Comparison of ENCODE assay signal across 10 mouse cellular contexts in the genomic region with DNA sequence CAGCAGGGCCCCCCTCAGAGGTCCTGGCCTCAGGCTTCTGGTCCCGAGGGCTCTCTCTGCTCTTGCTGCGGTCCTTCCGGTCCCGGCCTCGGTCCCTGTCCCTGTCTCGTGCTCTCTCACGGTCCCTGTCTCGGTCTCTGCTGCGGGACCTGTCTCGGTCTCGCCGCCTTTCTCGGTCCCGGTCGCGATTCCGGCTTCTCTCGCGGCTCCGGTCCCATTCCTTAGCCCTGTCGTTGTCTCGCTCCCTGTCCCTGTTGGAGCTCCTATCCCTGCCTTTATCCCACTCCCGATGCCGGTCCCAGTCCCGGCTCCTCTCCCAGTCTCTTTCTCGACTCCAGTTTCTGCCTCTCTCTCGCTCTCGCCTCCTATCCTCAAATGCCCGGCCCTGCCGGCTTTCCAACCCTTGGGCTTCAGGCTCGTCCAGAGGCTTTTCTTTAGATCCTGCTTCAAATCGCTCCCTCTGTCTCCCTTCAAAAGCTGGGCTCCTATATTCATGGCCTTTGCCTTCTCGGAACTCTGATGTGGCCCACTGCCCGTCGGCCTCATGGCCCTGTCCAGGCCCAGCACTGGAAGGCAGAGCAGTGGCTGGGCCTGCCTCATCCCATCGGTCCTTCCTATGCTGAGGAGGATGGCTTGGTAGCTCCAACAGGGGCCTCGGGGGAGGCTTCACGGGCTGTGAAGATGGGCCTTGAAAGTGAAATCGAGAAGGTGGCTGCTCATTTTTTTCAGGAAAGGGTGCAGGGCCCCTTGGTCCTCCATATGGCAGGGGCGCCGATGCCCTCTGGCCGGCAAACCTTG. TPM values are rescaled to one million over a fixed set of nuclear protein-coding genes. Genes with fewer than 3 reads are reported as not detected.
DNase-seq lines count a peak whose midpoint lies in the region; ATAC-seq and TF ChIP-seq lines count a peak whose summit lies in the region.
"Had no signal": no experiment of that assay in that cellular context is flagged by ENCODE, and none has a peak within 500 bp of the region (broad histone marks: within the 10 kb centered on the region; RNA-seq: fewer than 3 reads in every experiment).

No protein-coding gene starts in this region.

- peak overlapping the region; percentile 48 for H3K4me2 ChIP-seq in heart, embryonic 15.5 days
- 0 out of 2 replicates have a peak overlapping the region, but pooled peaks have one; percentile 18 for H3K4me2 ChIP-seq in liver, embryonic 14.5 days (ENCODE audit: low read depth)

- H3K9me3 ChIP-seq in heart, embryonic 10.5 days: no peaks in the 10 kb centered on the region
- H3K9me3 ChIP-seq in heart, embryonic 15.5 days (replicated peaks): no peaks in the 10 kb centered on the region
- H3K9me3 ChIP-seq in liver, embryonic 14.5 days (ENCODE audit: control insufficient read depth, low read length): no peaks in the 10 kb centered on the region
- H3K9me3 ChIP-seq: G1E had no signal

- no peak for DNase-seq in heart, embryonic 10.5 days (ENCODE audit: low spot score)
- no peak for DNase-seq in heart, adult 18-20 months
- peak; percentile 12 to 42 for DNase-seq in cerebellum, adult 18-20 months
- no peak for DNase-seq in liver, embryonic 14.5 days (ENCODE audit: low read depth in 3 of 3, low spot score in 3 of 3)
- no peak for DNase-seq in urinary bladder, postnatal 25 days (ENCODE audit: low spot score)
- no peak for DNase-seq in gastrocnemius, postnatal 36 days

- H3K4me1 ChIP-seq in heart, embryonic 10.5 days: peaks cover 15% of the 10 kb centered on the region
- peaks cover 2% of the 10 kb centered on the region; the same call in 1 of the 2 replicates for H3K4me1 ChIP-seq in heart, embryonic 15.5 days (replicated peaks)
- no peaks in the 10 kb centered on the region for H3K4me1 ChIP-seq in liver, embryonic 14.5 days (replicated peaks; ENCODE audit: control insufficient read depth in 2 of 2, insufficient read depth in 2 of 2, low read length in 1 of 2)

- intact Hi-C loops in gastrocnemius, postnatal 36 days (cut with DNase I): loop anchor here (5.0 kb wide), 1 partner anchor 83 kb away; no protein-coding TSS in a partner anchor

- peak overlapping the region; percentile 37 for H3K4me3 ChIP-seq in heart, embryonic 10.5 days
- H3K4me3 ChIP-seq in heart, embryonic 15.5 days: no peak overlapping the region
- no peak overlapping the region for H3K4me3 ChIP-seq in liver, embryonic 14.5 days (ENCODE audit: insufficient read depth in 1 of 2, low read depth in 2 of 2, low read length in 2 of 2)

- WGBS in heart, embryonic 10.5 days: 34% methylated on average over 42 of the region's 42 CpGs
- 30% methylated on average over 42 of the region's 42 CpGs for WGBS in heart, embryonic 15.5 days
- WGBS in liver, embryonic 14.5 days (ENCODE audit: insufficient replicate concordance): 46% methylated on average over 42 of the region's 42 CpGs

- ATAC-seq in heart, embryonic 15.5 days (replicated peaks; ENCODE audit: insufficient number of reproducible peaks, insufficient read depth, low FRiP score, low read depth): no peak
- ATAC-seq in liver, embryonic 14.5 days (ENCODE audit: insufficient read depth): peak; percentile 41; the same call in 1 of the 2 replicates
- ATAC-seq in CD4-positive, CD25-positive, alpha-beta regulatory T cell, adult 4 months: no peak

- no peak for TF ChIP-seq EP300 in liver, embryonic 14.5 days (IDR thresholded peaks at IDR 0.05; ENCODE audit: low read depth)

- 0 out of 2 replicates have a peak overlapping the region, but pooled peaks have one; percentile 34 for H3K9ac ChIP-seq in heart, embryonic 15.5 days
- H3K9ac ChIP-seq in liver, embryonic 14.5 days (replicated peaks): no peak overlapping the region

- no peak for TF ChIP-seq CTCF in liver, embryonic 14.5 days (IDR thresholded peaks at IDR 0.05; ENCODE audit: low read depth)

- H3K27me3 ChIP-seq in heart, embryonic 10.5 days (ENCODE audit: insufficient read depth, poor library complexity, severe bottlenecking): 0 out of 2 replicates have a peak, but pooled peaks cover 6% of the 10 kb centered on the region
- H3K27me3 ChIP-seq in heart, embryonic 15.5 days: no peaks in the 10 kb centered on the region
- no peaks in the 10 kb centered on the region for H3K27me3 ChIP-seq in liver, embryonic 14.5 days (ENCODE audit: control insufficient read depth, insufficient read depth, low read length)

- H3K36me3 ChIP-seq in heart, embryonic 10.5 days: peaks cover 28% of the 10 kb centered on the region
- H3K36me3 ChIP-seq in heart, embryonic 15.5 days: peaks cover 13% of the 10 kb centered on the region
- H3K36me3 ChIP-seq in liver, embryonic 14.5 days (replicated peaks; ENCODE audit: control insufficient read depth, insufficient read depth, low read depth): peaks cover 13% of the 10 kb centered on the region

- H3K27ac ChIP-seq in heart, embryonic 10.5 days: peak overlapping the region; percentile 67
- no peak overlapping the region for H3K27ac ChIP-seq in heart, embryonic 15.5 days
- H3K27ac ChIP-seq in liver, embryonic 14.5 days: no peak overlapping the region

RNA-seq across cellular contexts. Expression of a gene that starts 17.0 kb away (rescaled TPM):
- 0.06 and 0.20 TPM in 2 replicates for polyA plus RNA-seq in heart, embryonic 10.5 days (2016; fragmentation: Nextera tagmentation; extraction: Ambion mirVana)
- total RNA-seq in heart, adult 18-20 months (2021): not detected
- 0.05 and 0.10 TPM in 2 replicates for polyA plus RNA-seq in heart, embryonic 15.5 days (2015; fragmentation: Nextera tagmentation; extraction: Ambion mirVana)
- 0.16 and 0.23 TPM in 2 replicates for polyA plus RNA-seq in liver, embryonic 14.5 days (2012; rRNA removed)
- not detected in 2 replicates for polyA plus RNA-seq in liver, embryonic 14.5 days (2014; fragmentation: Nextera tagmentation; extraction: Ambion mirVana)
- under 1 TPM in 1 of 2 experiments, not detected in 1; 0.23 TPM for polyA plus RNA-seq in CD4-positive, CD25-positive, alpha-beta regulatory T cell, adult 4 months (2017; shearing (Covaris generic))
- total RNA-seq in gastrocnemius, postnatal 36 days (2021): not detected
- polyA plus RNA-seq: G1E; small intestine, adult 2 months had no signal

RNA-seq across cellular contexts. Expression of a gene that starts 50.2 kb away (rescaled TPM):
- polyA plus RNA-seq in heart, embryonic 10.5 days (2016; fragmentation: Nextera tagmentation; extraction: Ambion mirVana): 23.8 and 26.0 TPM in 2 replicates
- 10 to 100 TPM; 25.8 to 29.9 TPM for total RNA-seq in heart, adult 18-20 months (2021)
- polyA plus RNA-seq in heart, embryonic 15.5 days (2015; fragmentation: Nextera tagmentation; extraction: Ambion mirVana): 14.0 and 19.0 TPM in 2 replicates
- 9.1 and 12.2 TPM in 2 replicates for polyA plus RNA-seq in liver, embryonic 14.5 days (2012; rRNA removed)
- 10.4 and 12.2 TPM in 2 replicates for polyA plus RNA-seq in liver, embryonic 14.5 days (2014; fragmentation: Nextera tagmentation; extraction: Ambion mirVana)
- polyA plus RNA-seq in CD4-positive, CD25-positive, alpha-beta regulatory T cell, adult 4 months (2017; shearing (Covaris generic)): 10 to 100 TPM; 49.7 to 73.1 TPM
- 10 to 100 TPM; 14.3 to 17.5 TPM for total RNA-seq in gastrocnemius, postnatal 36 days (2021)

RNA-seq across cellular contexts. Expression of a gene that starts 50.4 kb away (rescaled TPM):
- polyA plus RNA-seq in heart, embryonic 10.5 days (2016; fragmentation: Nextera tagmentation; extraction: Ambion mirVana): 44.6 and 50.3 TPM in 2 replicates
- total RNA-seq in heart, adult 18-20 months (2021): 10 to 100 TPM; 55.8 to 59.5 TPM
- polyA plus RNA-seq in heart, embryonic 15.5 days (2015; fragmentation: Nextera tagmentation; extraction: Ambion mirVana): 45.3 and 47.4 TPM in 2 replicates
- polyA plus RNA-seq in liver, embryonic 14.5 days (2012; rRNA removed): 62.6 and 87.4 TPM in 2 replicates
- polyA plus RNA-seq in liver, embryonic 14.5 days (2014; fragmentation: Nextera tagmentation; extraction: Ambion mirVana): 121 and 127 TPM in 2 replicates
- polyA plus RNA-seq in CD4-positive, CD25-positive, alpha-beta regulatory T cell, adult 4 months (2017; shearing (Covaris generic)): 10 to 100 TPM; 11.4 to 22.0 TPM
- 10 to 100 TPM; 32.1 to 33.8 TPM for total RNA-seq in gastrocnemius, postnatal 36 days (2021)

Comparison
In these comparisons a context has a peak if more than half of its experiments do, and no peak if none do; other contexts are left out.
1. DNase-seq: peak in cerebellum, adult 18-20 months (2 of 2); none in heart, embryonic 10.5 days (single experiment), heart, adult 18-20 months (0 of 2), liver, embryonic 14.5 days (0 of 3), urinary bladder, postnatal 25 days (single experiment) and gastrocnemius, postnatal 36 days (0 of 2).